Mouse (Mus musculus): Measurements from ENCODE around the gene Gm15517. TPM values are rescaled to one million over a fixed set of nuclear protein-coding genes. Genes with fewer than 3 reads are reported as not detected.
"Not testable (repeated sequence)": the region's sequence is repeated elsewhere in the genome, so short reads cannot be mapped to it uniquely, and the experiment has no call there.

Gene Gm15517
- total RNA-seq (2021), result not detected

DNA sequence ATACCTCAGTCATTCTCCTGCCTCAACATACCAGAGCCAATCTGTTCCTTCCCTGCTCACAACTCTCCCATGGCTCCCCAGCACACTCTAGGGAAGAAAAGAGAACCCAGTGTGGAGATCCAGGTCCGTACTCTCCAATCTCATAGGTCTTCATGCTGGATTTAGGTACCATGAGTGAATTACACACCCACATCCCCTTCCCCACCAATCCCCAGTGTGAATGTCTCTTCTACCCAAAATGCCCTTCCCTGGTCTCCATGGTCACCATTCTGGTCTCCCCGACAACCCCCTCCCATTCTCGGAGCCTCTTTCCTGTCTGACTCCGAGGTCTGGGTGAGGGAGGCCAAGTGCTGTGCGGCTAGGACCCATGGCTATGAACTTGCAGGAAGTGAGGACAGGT, at the start of gene Gm15517:
Gene Gm15517 (plus strand): TSS at position 301 of the 400 bp plus-strand sequence.
- DNase-seq (ENCODE audit: low spot score in 2 of 2), result no peak
- intact Hi-C loops (cut with DNase I), result no loop called here

DNA sequence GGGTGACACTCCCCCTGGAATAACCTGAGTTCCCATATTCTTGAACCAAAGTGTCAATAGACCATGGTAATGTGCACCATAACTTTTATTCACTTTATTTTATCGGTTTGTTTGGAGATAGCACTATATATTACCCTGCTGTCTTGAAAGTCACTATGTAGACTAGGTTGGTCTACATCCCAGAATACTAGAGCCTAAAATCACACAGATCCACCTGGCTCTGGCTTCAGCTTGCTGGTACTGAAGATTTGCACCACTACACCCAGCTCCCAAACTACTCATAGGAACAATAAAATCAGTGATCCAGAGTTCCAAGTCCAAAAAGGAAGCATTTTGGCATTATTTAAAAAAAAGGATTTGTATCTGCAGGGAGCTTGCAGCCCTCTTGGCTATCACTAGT, 45.6 kb upstream of the Gm15517 start, which contains the start of gene Klk1b5:
Gene Klk1b5 (plus strand): TSS at position 301 of the 400 bp plus-strand sequence.
- intact Hi-C loops (cut with DNase I), result no loop called here
- DNase-seq (ENCODE audit: low spot score in 2 of 2), result no peak

DNA sequence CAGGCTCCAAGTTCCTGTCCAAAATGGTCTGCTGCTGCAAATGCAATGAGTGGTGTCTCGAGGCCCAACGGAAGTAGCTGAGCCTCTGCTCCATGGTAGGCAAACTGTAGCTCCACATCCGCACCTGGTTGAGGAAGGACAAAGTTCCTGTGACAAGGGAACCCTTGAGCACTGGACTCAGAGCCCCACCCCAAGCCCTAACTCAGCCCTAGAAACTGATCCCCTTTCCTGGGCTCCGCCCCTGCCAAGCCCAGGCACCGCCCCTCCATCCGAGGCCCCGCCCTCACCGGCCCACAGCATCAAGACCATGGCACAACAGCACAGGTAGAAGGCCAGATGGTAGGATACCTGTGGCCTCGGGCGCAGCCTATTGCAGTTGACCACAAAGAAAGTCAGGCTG, 39.6 kb upstream of the Gm15517 start:
- DNase-seq (ENCODE audit: low spot score in 2 of 2); intact Hi-C loops (cut with DNase I): not testable (repeated sequence)

DNA sequence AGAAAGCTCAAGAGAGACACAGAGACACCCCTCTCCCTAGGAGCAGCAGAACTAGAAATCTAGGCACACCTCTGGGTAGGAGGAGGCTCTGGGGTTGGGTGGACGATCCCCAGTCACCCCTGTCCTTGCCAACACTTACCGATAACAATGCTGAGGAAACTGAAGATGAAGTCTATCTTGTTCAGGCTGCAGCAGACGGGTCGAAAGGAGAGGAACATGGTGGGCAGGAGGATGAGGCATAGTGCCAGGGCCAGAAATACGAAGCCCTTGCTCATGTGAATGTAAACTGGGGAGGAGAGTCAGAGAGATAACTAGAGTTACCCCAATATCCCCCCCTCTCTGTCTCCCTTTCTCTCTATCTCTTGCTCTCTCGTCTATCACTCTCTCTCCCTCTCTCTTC, 38.9 kb upstream of the Gm15517 start:
- intact Hi-C loops (cut with DNase I); DNase-seq (ENCODE audit: low spot score in 2 of 2): not testable (repeated sequence)

DNA sequence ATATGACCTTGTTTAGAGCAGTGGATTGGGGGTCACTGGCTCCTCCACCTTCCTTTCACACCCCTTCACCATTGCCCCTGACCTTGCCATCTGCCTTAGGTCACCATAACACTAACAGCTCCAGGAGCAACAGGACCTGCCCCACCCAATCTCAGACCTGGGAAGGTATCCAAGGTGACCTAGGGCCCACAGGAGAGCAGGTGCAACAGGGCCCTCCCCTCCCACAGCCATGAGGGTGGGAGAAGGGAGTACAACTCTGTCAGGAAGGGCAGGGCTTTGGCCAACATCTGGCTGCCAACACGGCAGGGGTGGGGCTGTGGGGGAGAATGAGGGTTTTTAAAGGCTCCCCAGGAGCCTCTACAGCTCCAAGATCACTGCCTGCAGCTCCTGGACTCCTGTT, 36.2 kb upstream of the Gm15517 start, which contains the start of gene Klk1:
Gene Klk1 (plus strand): TSS at position 285 of the 400 bp plus-strand sequence.
- DNase-seq (ENCODE audit: low spot score in 2 of 2), result no peak
- intact Hi-C loops (cut with DNase I), result no loop called here

DNA sequence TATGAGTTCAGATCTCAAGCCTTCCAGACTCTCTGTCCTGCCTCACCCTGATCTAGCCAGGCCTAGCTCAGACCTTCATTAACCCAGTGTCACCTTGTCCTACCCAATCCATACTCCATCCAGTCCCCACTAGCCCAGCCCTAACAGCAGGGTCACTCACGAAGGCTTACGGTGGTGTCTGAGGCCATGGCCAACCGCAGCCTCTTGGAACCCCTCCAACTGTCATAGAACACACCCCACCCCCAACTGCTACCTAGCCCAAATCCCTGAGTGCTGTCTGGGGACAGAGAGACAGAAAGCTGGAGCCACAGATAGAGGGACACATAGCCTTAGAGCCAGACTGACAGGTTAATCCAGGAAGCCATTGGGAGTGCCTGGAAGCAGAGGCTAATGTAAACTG, 25.3 kb upstream of the Gm15517 start, which contains the start of gene Gm36864:
Gene Gm36864 (plus strand): TSS at position 269 of the 400 bp plus-strand sequence.
- intact Hi-C loops (cut with DNase I), result no loop called here
- DNase-seq (ENCODE audit: low spot score in 2 of 2), result no peak

DNA sequence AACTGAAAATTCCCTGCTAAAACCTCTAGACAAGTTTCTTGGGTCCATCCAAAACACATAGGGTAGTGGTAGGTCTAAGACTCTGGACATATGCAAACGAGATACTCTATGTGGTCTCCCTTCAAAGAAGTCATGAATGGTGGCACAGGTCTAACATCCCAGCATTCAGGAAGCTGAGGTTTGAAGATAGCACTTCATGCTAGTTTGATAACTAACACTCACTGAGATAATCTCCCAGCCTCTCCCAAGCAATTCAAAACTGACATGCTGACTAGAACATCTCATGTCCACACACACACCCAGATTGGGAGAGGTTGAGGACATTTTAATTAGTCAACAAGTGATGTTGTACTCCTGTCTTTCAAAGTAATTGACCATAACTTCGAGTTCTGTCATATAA, 21.3 kb upstream of the Gm15517 start:
- intact Hi-C loops (cut with DNase I), result no loop called here
- no peak for DNase-seq (ENCODE audit: low spot score in 2 of 2)

DNA sequence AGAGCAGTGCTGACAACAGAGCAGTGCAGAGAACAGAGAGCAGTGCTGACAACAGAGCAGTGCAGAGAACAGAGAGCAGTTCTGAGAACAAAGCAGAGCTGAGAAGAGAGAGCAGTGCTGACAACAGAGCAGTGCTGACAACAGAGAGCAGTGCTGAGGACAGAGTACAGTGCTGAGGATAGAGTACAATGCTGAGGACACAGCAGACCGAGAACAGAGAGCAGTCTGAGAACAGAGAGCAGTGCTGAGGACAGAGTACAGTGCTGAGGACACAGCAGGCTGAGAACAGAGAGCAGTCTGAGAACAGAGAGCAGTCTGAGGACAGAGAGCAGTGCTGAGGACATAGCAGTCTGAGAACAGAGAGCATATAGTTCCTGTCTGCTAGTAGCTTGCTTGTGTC, 20.5 kb upstream of the Gm15517 start:
- intact Hi-C loops (cut with DNase I), result no loop called here
- no peak for DNase-seq (ENCODE audit: low spot score in 2 of 2)

DNA sequence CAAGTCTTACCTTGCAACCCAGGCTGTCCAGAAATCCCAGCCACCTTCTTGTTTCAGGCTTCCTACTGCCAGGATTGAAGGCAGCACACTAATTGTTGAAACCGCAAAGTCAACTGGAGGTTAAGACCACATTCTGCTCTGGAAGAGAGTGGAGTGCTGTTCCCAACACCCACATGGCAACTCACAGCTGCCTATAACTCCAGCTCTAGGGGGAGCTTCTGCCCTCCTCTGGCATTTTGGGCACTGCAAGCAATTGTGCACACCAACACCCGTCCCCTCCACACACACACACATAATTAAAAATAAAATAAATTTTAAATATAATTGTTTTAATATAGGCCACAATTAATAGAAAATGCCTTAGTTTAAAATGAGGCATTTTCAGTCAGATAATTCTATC, 20.1 kb upstream of the Gm15517 start:
- intact Hi-C loops (cut with DNase I), result no loop called here
- DNase-seq (ENCODE audit: low spot score in 2 of 2), result no peak

DNA sequence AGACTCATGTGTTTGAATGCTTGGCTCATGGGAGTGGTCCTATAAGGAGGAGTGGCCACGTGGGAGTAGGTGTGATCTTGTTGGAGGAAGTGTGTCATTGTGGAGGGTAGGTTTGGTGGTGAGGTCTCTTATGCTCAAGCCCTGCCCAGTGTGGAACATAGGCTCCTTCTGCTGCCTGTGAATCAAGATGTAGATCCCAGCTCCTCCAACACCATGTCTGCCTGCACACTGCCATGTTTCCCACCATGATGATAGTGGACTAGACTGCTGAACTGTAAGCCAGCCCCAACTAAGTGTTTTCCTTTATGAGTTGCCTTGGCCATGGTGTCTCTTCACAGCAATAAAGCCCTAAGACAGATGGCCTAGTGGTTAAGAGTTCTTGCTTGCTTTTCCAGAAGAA, 17.2 kb upstream of the Gm15517 start:
- intact Hi-C loops (cut with DNase I), result no loop called here
- no peak for DNase-seq (ENCODE audit: low spot score in 2 of 2)

DNA sequence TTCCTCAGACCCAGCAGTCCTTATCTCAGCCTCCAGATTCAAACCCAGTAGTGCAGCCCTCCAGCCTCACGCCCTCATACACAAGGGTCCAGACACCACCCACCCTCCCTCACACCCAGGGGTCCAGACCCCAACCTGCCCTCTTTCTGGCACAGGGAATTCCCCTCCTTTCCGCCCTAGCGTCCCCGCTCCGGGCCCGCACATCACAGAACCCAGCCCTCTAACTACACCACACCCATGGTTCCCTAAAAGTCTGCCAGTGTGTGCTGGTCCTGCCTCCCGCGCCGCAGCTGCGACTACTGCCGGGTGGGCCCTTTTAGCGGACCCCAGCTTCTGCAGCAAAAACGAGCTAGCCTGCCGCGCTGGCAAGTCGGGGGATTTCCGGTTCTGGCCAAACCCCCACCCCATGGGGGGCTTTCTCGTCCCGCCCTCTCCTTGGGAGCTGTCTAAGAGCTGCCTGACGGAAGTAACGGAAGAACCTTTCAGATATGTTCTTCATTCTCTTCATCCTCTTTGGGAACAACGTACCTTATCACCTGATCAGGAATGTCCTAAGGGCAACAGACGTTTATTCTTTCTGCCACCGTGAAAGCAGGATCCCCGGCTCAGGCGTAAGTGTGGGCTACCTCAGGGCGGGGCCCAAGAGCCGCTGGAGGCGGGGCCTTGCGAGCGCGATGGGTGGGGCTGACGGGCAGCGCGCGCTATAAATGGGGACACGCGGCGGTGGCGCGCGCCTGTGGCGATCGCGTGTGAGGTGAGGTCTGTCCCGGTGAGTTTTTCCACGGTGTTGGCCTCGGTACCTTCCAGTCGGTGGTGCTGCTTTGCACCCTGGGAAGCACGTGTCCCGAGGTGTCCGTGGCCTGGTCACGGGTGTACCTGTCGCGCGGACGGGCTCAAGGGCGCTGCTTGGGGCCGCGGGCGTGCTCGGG, 14.9 kb upstream of the Gm15517 start, which contains the start of the genes 1700028J19Rik and 2410002F23Rik:
Gene 1700028J19Rik (minus strand): TSS at position 641 of the 929 bp plus-strand sequence.
Gene 2410002F23Rik (plus strand): TSS at position 668 of the 929 bp plus-strand sequence.
- intact Hi-C loops (cut with DNase I), result no loop called here
- DNase-seq (ENCODE audit: low spot score in 2 of 2), result peak; percentile 90 to 92

DNA sequence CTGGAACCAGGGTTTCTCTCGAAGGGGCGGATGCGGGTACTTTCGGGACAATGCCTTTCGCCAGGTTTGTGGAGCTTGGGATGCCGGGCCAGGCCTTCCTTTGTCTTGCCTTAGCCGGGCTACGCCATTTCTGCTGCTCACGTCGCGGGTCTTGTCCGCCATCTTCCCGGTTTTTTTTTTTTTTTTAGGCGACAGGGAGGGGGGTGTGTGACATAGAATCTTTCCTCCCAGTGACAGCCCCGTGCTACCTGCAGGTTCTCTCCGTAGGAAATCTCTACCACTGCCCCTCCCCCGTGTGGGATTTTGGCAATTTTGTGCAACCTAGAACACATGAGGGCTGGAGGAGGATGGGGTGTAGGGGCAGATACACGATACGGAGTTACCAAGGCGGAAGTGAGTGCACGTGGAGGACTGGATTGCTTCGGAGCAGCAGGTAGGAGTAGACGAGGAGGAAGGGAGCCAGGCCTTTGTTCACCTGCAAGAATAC, 14.2 kb upstream of the Gm15517 start:
- DNase-seq (ENCODE audit: low spot score in 2 of 2), result peak in 1 of 2 experiments; percentile 63
- intact Hi-C loops (cut with DNase I), result no loop called here

DNA sequence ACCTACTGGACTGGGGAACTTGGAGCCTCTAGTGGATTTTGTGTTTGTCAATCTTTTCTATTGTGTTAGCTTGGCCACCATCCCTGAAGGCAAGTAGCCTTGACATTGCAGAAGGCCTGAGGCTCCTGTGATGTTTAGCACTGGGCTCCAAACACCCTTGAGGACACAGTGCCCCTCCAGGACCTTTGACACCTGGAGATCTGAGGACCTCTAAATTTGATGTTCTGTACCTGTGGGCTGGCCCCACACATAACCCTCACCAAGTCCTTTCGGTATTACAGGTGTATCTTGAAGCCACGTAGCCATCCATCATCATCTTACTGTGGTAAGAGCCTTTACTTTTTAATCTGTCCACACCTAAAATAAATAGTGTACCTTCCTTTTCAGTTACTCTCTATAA, 13.3 kb upstream of the Gm15517 start:
- intact Hi-C loops (cut with DNase I), result no loop called here
- DNase-seq (ENCODE audit: low spot score in 2 of 2), result no peak

DNA sequence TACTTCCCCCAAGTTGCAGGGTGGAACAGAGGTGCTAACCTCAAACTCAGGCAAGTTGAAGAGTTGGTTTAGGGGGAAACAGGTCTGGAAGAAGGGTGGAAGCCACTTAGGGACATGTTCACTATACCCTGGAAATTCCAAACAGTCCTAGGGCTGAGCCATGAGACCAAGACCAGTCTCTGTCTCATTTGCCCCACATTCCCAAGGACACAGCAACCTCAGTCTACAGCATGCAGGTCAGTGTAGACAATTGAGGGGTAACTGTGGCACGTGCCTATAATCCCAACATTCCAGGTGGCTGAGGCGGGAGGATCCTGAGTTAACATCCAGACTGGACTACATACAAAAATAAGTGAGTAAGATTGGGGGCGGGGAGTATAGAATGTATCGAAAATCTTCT, 12.0 kb upstream of the Gm15517 start:
- intact Hi-C loops (cut with DNase I), result no loop called here
- DNase-seq (ENCODE audit: low spot score in 2 of 2), result no peak

DNA sequence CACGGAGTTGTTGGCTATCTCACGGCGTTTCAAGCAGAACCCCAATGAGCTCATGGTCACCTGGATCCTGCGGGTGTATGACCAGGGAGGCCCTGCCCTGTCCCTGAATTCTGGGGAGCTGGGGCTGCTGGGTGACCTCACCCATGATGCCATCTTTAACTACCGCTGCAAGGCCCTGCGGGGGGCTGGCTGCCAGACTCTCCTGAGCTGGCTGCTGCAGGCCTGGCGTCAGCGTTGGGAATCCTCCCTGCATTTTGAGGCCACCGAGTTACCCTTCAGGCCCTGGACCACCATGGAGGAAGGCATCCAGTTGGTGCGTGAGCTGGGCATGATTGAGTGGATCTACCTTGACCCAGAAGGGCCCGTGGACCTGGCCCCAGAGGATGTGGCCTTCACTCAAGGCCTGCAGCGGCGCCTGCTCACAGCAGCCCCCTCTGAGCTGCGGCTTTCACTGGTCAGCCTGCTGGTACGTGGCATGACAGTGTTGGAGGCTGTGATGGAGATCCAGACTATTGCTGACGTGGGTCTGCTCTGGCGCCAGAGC, 10.4 kb upstream of the Gm15517 start:
- not testable (repeated sequence) for DNase-seq (ENCODE audit: low spot score in 2 of 2)

DNA sequence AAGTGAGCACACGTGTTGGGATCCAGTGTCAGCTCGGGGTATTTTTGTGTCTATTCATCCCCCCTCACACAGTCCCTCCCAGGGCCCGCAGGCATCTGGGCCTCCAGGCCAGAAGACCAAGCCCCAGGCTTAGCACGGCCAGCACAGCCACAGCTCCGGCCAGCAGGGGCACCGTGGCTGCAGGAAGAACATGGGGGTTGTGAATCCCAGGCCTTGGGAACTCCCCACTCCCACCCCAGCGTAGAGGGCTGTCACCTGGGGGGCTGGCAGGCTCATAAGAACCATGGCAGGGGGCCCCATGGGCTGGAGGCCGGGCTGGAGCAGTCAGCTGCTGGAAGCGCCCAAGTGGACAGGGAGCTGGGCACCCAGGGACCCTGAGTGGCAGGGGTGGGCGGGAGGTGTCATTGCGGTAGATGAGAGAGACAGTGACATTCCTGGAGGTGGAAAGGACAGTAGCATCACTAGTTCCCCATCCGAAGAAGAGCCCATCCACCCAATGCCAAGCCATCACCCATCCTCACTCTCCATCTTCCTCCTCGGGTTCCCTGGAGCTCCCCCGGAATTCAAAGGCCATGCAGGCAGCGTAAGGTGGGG, 8.1 kb upstream of the Gm15517 start:
- intact Hi-C loops (cut with DNase I), result no loop called here
- no peak for DNase-seq (ENCODE audit: low spot score in 2 of 2)

More for the DNA sequence above, 10.4 kb upstream of the Gm15517 start:
- intact Hi-C loops (cut with DNase I), result not testable (repeated sequence)

DNA sequence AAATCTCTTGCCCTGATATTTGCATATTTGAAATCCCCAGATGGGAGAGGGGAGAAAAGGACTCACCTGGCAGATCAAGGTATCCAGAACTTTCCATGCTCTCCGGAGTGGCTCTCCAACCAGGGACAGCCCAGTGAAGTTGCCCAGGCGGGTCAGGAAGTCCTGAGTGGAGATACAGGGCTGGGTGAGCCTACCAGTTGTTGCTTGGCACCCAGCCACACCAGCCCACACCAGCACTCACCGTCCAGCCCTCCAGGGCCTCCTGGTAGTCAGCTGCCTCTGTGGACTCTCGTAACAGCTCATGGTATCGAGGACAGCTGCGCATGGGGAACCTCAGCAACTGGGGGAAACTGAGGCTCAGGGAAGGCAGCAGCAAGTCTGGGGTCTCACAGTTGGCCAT, 6.3 kb upstream of the Gm15517 start:
- intact Hi-C loops (cut with DNase I), result no loop called here
- no peak for DNase-seq (ENCODE audit: low spot score in 2 of 2)

DNA sequence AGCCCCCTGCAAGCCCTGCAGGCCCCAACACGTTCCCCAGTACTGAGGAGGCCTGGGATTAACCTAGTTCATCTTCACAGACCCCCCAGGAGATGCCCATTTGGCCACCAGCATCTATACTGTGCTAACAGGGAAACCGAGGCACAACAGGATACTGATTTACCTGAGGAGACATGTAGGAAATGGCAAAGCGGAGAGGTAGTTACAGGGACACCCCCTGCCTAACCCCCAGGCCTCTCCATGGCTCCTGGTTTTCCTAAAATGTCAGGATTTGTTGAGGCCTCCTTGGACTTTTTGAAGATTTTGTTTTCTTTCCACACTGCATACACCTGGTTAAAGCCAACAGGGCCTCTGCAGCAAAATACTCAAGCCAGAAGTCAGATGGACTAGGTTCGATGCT, 4.0 kb upstream of the Gm15517 start, which contains the start of gene Acp4:
Gene Acp4 (minus strand): TSS at position 101 of the 400 bp plus-strand sequence.
- DNase-seq (ENCODE audit: low spot score in 2 of 2), result no peak
- intact Hi-C loops (cut with DNase I), result no loop called here

DNA sequence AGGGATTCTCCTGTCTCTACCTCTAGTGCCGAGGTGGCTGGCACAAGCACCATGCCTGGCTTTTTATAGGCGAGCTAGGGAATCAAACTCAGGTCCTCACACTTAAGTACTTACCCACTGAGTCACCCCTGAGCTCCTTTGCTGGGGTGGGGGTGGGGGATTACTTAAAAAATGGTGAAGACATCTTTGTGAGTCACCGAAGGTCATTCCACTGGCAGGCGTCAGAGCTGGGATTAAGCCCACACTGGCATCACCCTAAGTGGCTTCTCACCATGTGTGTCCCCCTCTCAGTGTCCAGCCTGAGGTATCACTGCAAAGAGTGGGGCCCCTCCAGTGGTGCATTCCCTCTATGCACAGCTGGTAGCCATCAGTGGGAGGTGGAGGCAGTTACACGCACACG, 837 bp upstream of the Gm15517 start:
- intact Hi-C loops (cut with DNase I), result no loop called here
- DNase-seq (ENCODE audit: low spot score in 2 of 2), result no peak
